Mouse (Mus musculus): ENCODE measurements at regions not wholly inside any gene's neighbourhood (a gene's known extent, or its start where the extent isn't known, plus 50 kb on each side); places are given as distances from the start of the nearest gene placed in this dataset.
"Not testable (repeated sequence)": the region's sequence is repeated elsewhere in the genome, so short reads cannot be mapped to it uniquely, and the experiment has no call there.

GRCm38 (mm10) chr16:86838457-86839337 lies 515.3 kb upstream of the N6amt1 start:
- ATAC-seq (ENCODE audit: extremely low read depth, insufficient number of reproducible peaks, low FRiP score, poor library complexity, severe bottlenecking): no peak

GRCm38 (mm10) chr16:86827645-86828044 lies 526.3 kb upstream of the N6amt1 start:
- ATAC-seq (ENCODE audit: extremely low read depth, insufficient number of reproducible peaks, low FRiP score, poor library complexity, severe bottlenecking): no peak

- no peak for ATAC-seq (ENCODE audit: extremely low read depth, insufficient number of reproducible peaks, low FRiP score, poor library complexity, severe bottlenecking)
Measured at GRCm38 (mm10) chr16:86826641-86827040, 527.3 kb upstream of the N6amt1 start.

- no peak for ATAC-seq (ENCODE audit: extremely low read depth, insufficient number of reproducible peaks, low FRiP score, poor library complexity, severe bottlenecking)
Measured at GRCm38 (mm10) chr16:86823496-86823895, 530.5 kb upstream of the N6amt1 start.

GRCm38 (mm10) chr16:86821586-86821985 lies 532.4 kb upstream of the N6amt1 start:
- no peak for ATAC-seq (ENCODE audit: extremely low read depth, insufficient number of reproducible peaks, low FRiP score, poor library complexity, severe bottlenecking)

- ATAC-seq (ENCODE audit: extremely low read depth, insufficient number of reproducible peaks, low FRiP score, poor library complexity, severe bottlenecking): not testable (repeated sequence)
Measured at GRCm38 (mm10) chr16:86818639-86819038, 535.3 kb upstream of the N6amt1 start.

- no peak for ATAC-seq (ENCODE audit: extremely low read depth, insufficient number of reproducible peaks, low FRiP score, poor library complexity, severe bottlenecking)
Measured at GRCm38 (mm10) chr16:86816763-86817593, 537.0 kb upstream of the N6amt1 start.

- ATAC-seq (ENCODE audit: extremely low read depth, insufficient number of reproducible peaks, low FRiP score, poor library complexity, severe bottlenecking): no peak
Measured at GRCm38 (mm10) chr16:86816006-86816405, 538.0 kb upstream of the N6amt1 start.

- ATAC-seq (ENCODE audit: extremely low read depth, insufficient number of reproducible peaks, low FRiP score, poor library complexity, severe bottlenecking): no peak
Measured at GRCm38 (mm10) chr16:86812692-86813091, 541.3 kb upstream of the N6amt1 start.

- no peak for ATAC-seq (ENCODE audit: extremely low read depth, insufficient number of reproducible peaks, low FRiP score, poor library complexity, severe bottlenecking)
Measured at GRCm38 (mm10) chr16:86808644-86809324, 545.2 kb upstream of the N6amt1 start.

GRCm38 (mm10) chr16:86806374-86806773 lies 547.6 kb upstream of the N6amt1 start:
- no peak for ATAC-seq (ENCODE audit: extremely low read depth, insufficient number of reproducible peaks, low FRiP score, poor library complexity, severe bottlenecking)

GRCm38 (mm10) chr16:86776086-86776485 lies 577.9 kb upstream of the N6amt1 start:
- no peak for ATAC-seq (ENCODE audit: extremely low read depth, insufficient number of reproducible peaks, low FRiP score, poor library complexity, severe bottlenecking)

GRCm38 (mm10) chr16:86772586-86772985 lies 581.4 kb upstream of the N6amt1 start:
- no peak for ATAC-seq (ENCODE audit: extremely low read depth, insufficient number of reproducible peaks, low FRiP score, poor library complexity, severe bottlenecking)

- no peak for ATAC-seq (ENCODE audit: extremely low read depth, insufficient number of reproducible peaks, low FRiP score, poor library complexity, severe bottlenecking)
Measured at GRCm38 (mm10) chr16:86768912-86769311, 585.1 kb upstream of the N6amt1 start.

GRCm38 (mm10) chr16:86768355-86768754 lies 585.6 kb upstream of the N6amt1 start:
- ATAC-seq (ENCODE audit: extremely low read depth, insufficient number of reproducible peaks, low FRiP score, poor library complexity, severe bottlenecking): no peak

- ATAC-seq (ENCODE audit: extremely low read depth, insufficient number of reproducible peaks, low FRiP score, poor library complexity, severe bottlenecking): no peak
Measured at GRCm38 (mm10) chr16:86765974-86766373, 588.0 kb upstream of the N6amt1 start.

- no peak for ATAC-seq (ENCODE audit: extremely low read depth, insufficient number of reproducible peaks, low FRiP score, poor library complexity, severe bottlenecking)
Measured at GRCm38 (mm10) chr16:86741236-86741635, 612.7 kb upstream of the N6amt1 start.

GRCm38 (mm10) chr16:86718982-86719771 lies 634.8 kb upstream of the N6amt1 start:
- ATAC-seq (ENCODE audit: extremely low read depth, insufficient number of reproducible peaks, low FRiP score, poor library complexity, severe bottlenecking): no peak

GRCm38 (mm10) chr16:86718353-86718752 lies 635.6 kb upstream of the N6amt1 start:
- ATAC-seq (ENCODE audit: extremely low read depth, insufficient number of reproducible peaks, low FRiP score, poor library complexity, severe bottlenecking): no peak

Data from neutrophil, adult 5-6 weeks (primary cell).